Comparison of ENCODE assay signal across 19 mouse cellular contexts in the genomic region with DNA sequence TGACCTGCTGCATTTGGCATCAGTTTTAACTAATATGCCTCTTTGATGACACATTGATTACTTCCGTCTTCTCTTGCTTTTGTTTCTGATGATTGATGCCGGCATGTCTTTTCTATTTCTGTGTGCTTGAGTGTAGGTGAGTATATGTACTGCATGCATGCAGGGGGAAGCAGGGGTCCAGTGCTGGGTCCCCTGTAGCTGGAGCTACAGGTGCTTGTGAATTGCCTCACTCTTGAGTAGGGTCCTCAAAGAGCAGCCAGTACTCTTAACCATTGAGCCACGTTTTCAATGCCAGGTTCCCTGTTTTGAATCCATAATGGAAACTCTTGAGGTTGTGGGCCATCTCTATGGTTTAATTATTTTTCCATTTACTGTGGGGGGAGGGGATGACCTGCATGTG.
"Had no signal": no experiment of that assay in that cellular context is flagged by ENCODE, and none has a peak within 500 bp of the region (broad histone marks: within the 10 kb centered on the region; RNA-seq: fewer than 3 reads in every experiment).

No protein-coding gene starts in this region.

- ATAC-seq: lung, postnatal 0 days; midbrain, embryonic 15.5 days had no signal

- DNase-seq: kidney, postnatal 10 days; kidney, postnatal 36 days; left cerebral cortex, postnatal 4 days; liver, postnatal 0 days; lung, embryonic 14.5 days; retina, postnatal 1 day; right cerebral cortex, postnatal 25 days; spleen, adult 18-20 months; thymus, postnatal 25 days had no signal

- H3K27ac ChIP-seq: limb, embryonic 15.5 days; liver, embryonic 14.5 days; macrophage; midbrain, embryonic 12.5 days; midbrain, embryonic 15.5 days; neural tube, embryonic 13.5 days; stomach, embryonic 15.5 days had no signal

- H3K27me3 ChIP-seq: limb, embryonic 12.5 days; limb, embryonic 15.5 days; midbrain, embryonic 12.5 days; midbrain, embryonic 15.5 days; neural tube, embryonic 13.5 days; stomach, embryonic 15.5 days had no signal

- H3K9ac ChIP-seq: limb, embryonic 12.5 days; limb, embryonic 15.5 days; liver, embryonic 14.5 days; liver, postnatal 0 days; lung, embryonic 14.5 days; midbrain, embryonic 12.5 days; midbrain, embryonic 15.5 days; neural tube, embryonic 13.5 days; stomach, embryonic 15.5 days had no signal

- H3K4me3 ChIP-seq: limb, embryonic 12.5 days; limb, embryonic 15.5 days; midbrain, embryonic 12.5 days; midbrain, embryonic 15.5 days; neural tube, embryonic 13.5 days; stomach, embryonic 15.5 days had no signal

- H3K9me3 ChIP-seq: limb, embryonic 12.5 days; limb, embryonic 15.5 days; midbrain, embryonic 12.5 days; midbrain, embryonic 15.5 days; neural tube, embryonic 13.5 days; stomach, embryonic 15.5 days had no signal

- H3K4me2 ChIP-seq: limb, embryonic 12.5 days; limb, embryonic 15.5 days; liver, embryonic 11.5 days; lung, embryonic 14.5 days; midbrain, embryonic 12.5 days; midbrain, embryonic 15.5 days; neural tube, embryonic 13.5 days; stomach, embryonic 15.5 days had no signal
